Mouse (Mus musculus) G1E (cell line): ENCODE data around the gene Hipk2. TPM values are rescaled to one million over a fixed set of nuclear protein-coding genes. Genes with fewer than 3 reads are reported as not detected.

Experiments
- ATAC-seq: 2 replicates; pipeline ENCODE4 v1.8.0; 2016; ENCODE audit warnings: mild to moderate bottlenecking; ENCODE audit not compliant: insufficient number of reproducible peaks, poor library complexity, low FRiP score, severe bottlenecking; ENCODE audit errors: extremely low read depth
- DNase-seq: peaks from one replicate; pipeline ENCODE4 v3.0.0; 2012; ENCODE audit warnings: low spot score
- H3K27me3 ChIP-seq: 2 replicates; pipeline ENCODE4 v1.6.1; 2012; ENCODE audit warnings: mild to moderate bottlenecking, low read length, inconsistent platforms; ENCODE audit not compliant: insufficient read depth
- H3K36me3 ChIP-seq: replicated peaks from 2 replicates; pipeline ENCODE3; 2012; ENCODE audit warnings: mild to moderate bottlenecking, inconsistent platforms
- H3K4me1 ChIP-seq: 2 replicates; pipeline ENCODE4 v1.6.1; 2012; ENCODE audit warnings: low read depth, low read length, inconsistent platforms, mixed read lengths; ENCODE audit not compliant: insufficient read depth
- H3K4me3 ChIP-seq: 2 replicates; pipeline ENCODE4 v1.5.1; 2012; ENCODE audit warnings: low read depth, mild to moderate bottlenecking, inconsistent platforms, low read length, moderate library complexity, mixed read lengths
- H3K9me3 ChIP-seq: replicated peaks from 2 replicates; pipeline ENCODE4 v1.6.1; 2012; ENCODE audit warnings: inconsistent platforms
- CTCF ChIP-seq: IDR thresholded peaks from 2 replicates; pipeline ENCODE4 v1.5.1; 2012; ENCODE audit warnings: low read depth, low read length, inconsistent platforms, mixed read lengths
- GATA1 ChIP-seq: IDR thresholded peaks from 2 replicates; pipeline ENCODE4 v1.6.1; 2012; ENCODE audit warnings: borderline replicate concordance, low read length, inconsistent platforms, mixed read lengths
- GATA2 ChIP-seq: IDR thresholded peaks from 2 replicates; pipeline ENCODE4 v1.6.1; 2012; ENCODE audit warnings: low read depth, low read length, inconsistent platforms, borderline replicate concordance
- POLR2AphosphoS5 ChIP-seq: IDR thresholded peaks from 2 replicates; pipeline ENCODE4 v1.6.1; 2012; ENCODE audit warnings: low read depth, low read length, inconsistent platforms; ENCODE audit not compliant: insufficient replicate concordance
- TAL1 ChIP-seq: conservative IDR thresholded peaks from 2 replicates; pipeline ENCODE4 v1.6.1; 2012; ENCODE audit warnings: low read depth, low read length, inconsistent platforms, mixed read lengths
- polyA plus RNA-seq: library from polyadenylated mRNA; stranded (reverse); fragments of >175 nt; gene quantifications from 2 replicates; pipeline ENCODE4 v1.2.3, GENCODE M21; 2012
- total RNA-seq, 2 experiments: library from RNA; stranded (forward) in 1 of 2; stranded (reverse) in 1 of 2; fragments of 200-1000 nt in 1 of 2; fragments of >200 nt in 1 of 2; fragmentation: Nextera tagmentation in 1 of 2; gene quantifications; 2 replicates each; pipeline ENCODE4 v1.2.3; 2014 to 2017

Gene Hipk2
- total and polyA plus RNA-seq, 3 experiments: 4.6 to 97.9 (median 39.6) TPM

DNA sequence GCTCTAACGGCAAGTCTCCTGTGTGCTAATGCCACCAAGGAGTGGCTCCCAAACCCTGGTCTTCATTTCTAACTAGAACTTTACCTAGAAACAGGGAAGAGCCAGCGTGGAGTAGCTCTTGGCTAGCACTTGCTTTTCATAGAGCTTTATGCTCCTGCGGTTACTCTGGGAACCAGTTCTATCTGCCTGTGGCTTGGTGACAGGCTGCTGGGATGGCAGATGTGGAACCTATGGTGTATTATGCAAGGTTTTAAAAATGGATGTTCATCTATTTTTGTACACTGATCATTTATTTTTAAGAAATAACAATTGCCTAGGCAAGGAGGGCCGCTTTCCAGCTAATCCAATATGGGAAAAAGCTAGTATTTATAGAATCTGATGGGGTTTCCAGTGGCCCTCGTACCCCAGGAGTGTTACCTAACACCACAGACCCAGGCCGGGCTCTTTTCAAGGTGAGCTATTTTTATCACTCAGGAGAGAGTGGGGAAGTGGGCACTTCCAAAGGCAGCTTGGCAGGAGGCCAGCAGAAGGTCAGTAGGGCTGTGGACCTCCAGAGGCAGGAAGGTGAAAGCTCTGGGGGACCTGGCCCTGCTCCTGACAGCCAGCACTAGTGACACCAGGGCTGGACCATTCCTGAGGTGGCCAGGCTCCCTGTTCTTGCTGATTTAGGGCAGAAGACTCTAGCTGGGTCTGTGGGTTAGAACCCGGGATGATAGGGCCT, 171.5 kb downstream of the Hipk2 start:
- Histone ChIP-seq H3K36me3 (peaks cover 70% of the 10 kb centered on the region), H3K27me3 (no peaks in the 10 kb centered on the region), H3K4me1 (no peaks in the 10 kb centered on the region), H3K9me3 (no peaks in the 10 kb centered on the region), H3K4me3 (no peak overlapping the region)
- no peak for ATAC-seq
- TF ChIP-seq POLR2AphosphoS5: no peak
- TF ChIP-seq GATA1: no peak
- no peak for TF ChIP-seq TAL1
- no peak for TF ChIP-seq GATA2
- TF ChIP-seq CTCF: no peak
- DNase-seq: no peak

DNA sequence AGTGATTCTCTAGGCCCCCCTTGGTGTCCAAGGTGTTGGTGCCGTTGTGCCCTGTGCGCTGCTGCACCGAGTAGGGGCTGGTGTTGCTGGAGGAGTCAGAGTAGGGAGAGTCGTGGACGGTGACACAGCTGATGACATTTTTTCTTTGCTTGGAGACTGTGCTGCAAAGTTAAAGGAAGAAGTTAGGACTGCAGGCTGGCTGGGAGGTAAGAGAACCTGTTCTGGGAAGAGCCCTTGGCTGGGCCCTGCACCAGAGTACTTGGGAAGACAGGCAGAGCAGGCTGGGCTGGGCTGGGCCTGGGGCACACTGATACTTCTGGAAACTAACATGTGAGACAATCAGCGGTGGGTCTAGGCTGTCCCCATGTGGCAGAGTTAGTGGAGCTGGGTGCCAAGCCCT, 172.4 kb downstream of the Hipk2 start:
- Histone ChIP-seq H3K9me3 (no peaks in the 10 kb centered on the region), H3K36me3 (peaks cover 74% of the 10 kb centered on the region), H3K4me1 (no peaks in the 10 kb centered on the region), H3K4me3 (no peak overlapping the region), H3K27me3 (no peaks in the 10 kb centered on the region)
- ATAC-seq (no peak), DNase-seq (no peak)
- TF ChIP-seq GATA2 (no peak), POLR2AphosphoS5 (no peak), TAL1 (no peak), CTCF (no peak), GATA1 (no peak)

DNA sequence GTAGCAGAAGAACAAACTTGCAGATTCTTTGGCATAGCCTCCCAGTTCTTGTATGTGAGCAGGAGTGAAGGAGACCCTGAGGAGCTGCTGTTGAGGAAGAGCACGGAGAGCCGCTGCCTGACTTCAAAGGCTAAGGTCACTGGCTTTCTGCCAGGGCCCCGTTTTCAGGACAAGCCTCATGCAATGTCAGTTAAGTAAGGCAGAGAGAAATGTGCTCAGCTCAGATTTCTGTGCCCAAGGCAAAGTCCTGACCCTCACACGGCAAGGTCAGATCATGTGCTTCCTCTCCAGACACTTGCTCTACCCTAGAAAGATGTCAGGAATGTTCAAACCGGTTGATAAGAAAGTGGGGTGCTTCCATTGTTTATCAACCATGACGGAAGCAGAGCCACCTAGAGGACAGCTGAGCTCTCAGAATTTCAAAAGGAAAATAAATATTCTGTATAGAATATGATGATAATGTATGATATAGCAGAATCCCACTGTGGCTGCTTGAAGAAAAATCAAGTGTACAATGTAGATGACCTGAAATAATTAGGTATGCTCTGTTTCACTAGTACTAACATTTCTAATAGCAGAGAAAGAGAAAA, 173.1 kb downstream of the Hipk2 start:
- Histone ChIP-seq H3K4me1 (no peaks in the 10 kb centered on the region), H3K4me3 (no peak overlapping the region), H3K36me3 (peaks cover 77% of the 10 kb centered on the region), H3K9me3 (no peaks in the 10 kb centered on the region), H3K27me3 (no peaks in the 10 kb centered on the region)
- TF ChIP-seq CTCF (no peak), GATA2 (no peak), GATA1 (no peak)
- no peak for DNase-seq
- no peak for ATAC-seq

DNA sequence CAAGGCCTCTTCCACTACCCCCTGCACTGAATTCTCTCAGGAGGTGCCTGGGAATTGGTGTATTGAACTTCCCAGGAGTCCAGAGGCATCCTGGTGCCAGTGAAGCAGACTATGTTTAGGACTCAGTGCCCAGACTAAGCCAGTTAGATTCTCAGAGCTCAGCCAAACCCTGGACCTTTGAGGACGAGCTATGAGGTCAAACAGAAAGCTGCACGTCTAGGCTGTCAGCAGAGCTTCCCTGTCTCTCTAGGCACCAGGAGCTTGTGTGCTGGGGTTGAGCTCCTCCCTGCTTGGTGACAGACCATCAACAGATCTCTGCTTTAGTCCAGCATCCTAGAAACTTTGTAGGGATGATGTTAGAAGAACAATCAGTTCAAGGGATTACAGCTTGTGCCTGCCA, 174.5 kb downstream of the Hipk2 start:
- ATAC-seq (no peak), DNase-seq (no peak)
- TF ChIP-seq TAL1: no peak
- Histone ChIP-seq H3K36me3 (peaks cover 79% of the 10 kb centered on the region), H3K4me3 (no peak overlapping the region), H3K4me1 (no peaks in the 10 kb centered on the region), H3K9me3 (no peaks in the 10 kb centered on the region), H3K27me3 (no peaks in the 10 kb centered on the region)

DNA sequence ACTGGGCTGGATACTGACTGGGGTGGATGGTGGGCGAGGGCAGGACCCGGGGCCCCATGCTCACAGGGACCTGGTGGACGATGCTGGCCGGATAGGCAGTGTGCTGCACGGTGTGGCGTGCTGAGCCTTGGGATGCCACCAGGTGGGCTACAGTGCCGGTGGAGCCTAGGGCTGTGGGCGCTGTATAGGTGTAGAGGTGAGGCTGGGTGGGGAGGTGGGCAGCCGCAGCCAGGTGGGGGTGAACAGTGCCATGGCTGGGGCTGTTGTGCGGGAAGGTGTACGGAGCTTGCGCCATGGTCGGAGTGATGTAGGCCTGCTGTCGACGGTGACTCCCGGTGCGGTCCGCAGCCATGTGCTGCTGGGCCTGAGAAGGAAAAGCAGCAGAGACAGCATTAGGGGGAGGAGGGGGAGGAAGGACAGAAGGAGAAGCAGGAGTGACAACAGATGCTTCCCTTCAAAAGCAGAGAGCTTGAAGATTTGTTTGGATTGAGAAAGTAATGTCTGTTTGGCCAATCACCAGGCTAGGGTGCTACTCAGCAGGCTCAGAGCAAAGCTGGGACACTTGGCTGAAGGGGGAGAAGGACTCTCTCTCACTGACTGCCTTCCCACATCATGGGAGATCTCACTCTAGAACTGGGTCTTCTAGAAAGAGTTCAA, 177.6 kb downstream of the Hipk2 start:
- ATAC-seq: no peak
- 0 out of 2 replicates have a peak overlapping the region, but pooled peaks have one; percentile 16 for H3K4me3 ChIP-seq
- TF ChIP-seq TAL1 (no peak), CTCF (no peak), GATA1 (no peak), POLR2AphosphoS5 (no peak), GATA2 (no peak)
- no peaks in the 10 kb centered on the region for H3K9me3 ChIP-seq
- peaks cover 89% of the 10 kb centered on the region for H3K36me3 ChIP-seq
- H3K27me3 ChIP-seq: no peaks in the 10 kb centered on the region
- no peak for DNase-seq
- H3K4me1 ChIP-seq: peaks cover 5% of the 10 kb centered on the region; the same call in 1 of the 2 replicates

DNA sequence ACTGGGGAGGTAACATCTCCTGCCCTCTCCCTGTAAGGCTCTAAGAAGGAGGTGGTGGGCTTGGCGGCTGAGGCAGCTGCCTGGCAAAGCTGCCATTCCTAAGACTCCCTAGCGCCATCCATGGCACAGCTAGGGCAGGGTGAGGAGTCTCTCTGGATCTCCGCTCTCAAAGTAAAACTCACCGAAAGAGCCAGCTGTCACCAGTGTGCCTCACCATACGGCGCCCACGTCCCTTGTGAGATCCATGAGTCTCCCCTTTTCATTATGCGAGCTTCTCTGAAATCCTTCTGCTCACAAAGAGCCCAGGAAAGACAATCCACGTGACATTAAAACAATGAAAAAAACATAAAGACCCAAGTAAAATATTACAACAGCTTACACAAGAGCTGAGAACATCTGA, 179.4 kb downstream of the Hipk2 start:
- DNase-seq (no peak), ATAC-seq (no peak)
- peaks cover 8% of the 10 kb centered on the region; the same call in 1 of the 2 replicates for H3K4me1 ChIP-seq
- TF ChIP-seq TAL1: no peak
- TF ChIP-seq POLR2AphosphoS5: no peak
- no peak for TF ChIP-seq GATA1
- no peak for TF ChIP-seq CTCF
- no peak for TF ChIP-seq GATA2
- no peak overlapping the region for H3K4me3 ChIP-seq
- no peaks in the 10 kb centered on the region for H3K27me3 ChIP-seq
- peaks cover 85% of the 10 kb centered on the region for H3K36me3 ChIP-seq
- no peaks in the 10 kb centered on the region for H3K9me3 ChIP-seq
